Comparison of ENCODE assay signal across 15 mouse cellular contexts in the genomic region with DNA sequence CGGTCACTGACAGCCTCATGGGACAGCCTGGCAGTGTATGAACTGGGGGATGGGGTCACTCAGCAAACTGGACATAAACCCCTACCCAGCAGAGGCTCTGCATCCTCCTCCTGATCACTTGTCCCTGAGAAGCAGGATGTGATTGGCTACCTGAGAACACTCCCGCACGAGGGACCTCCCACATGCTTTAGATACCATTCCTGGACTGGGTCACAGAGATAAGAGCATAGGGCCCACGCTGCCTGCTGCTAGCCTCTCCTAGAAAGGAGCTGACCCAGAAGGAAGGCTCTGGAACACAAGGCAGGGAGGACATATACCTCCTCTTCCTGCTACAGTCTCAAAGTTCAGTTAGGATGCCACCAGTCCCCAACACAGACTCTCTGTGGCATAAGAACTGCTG. TPM values are rescaled to one million over a fixed set of nuclear protein-coding genes. Genes with fewer than 3 reads are reported as not detected.
DNase-seq lines count a peak whose midpoint lies in the region; ATAC-seq and TF ChIP-seq lines count a peak whose summit lies in the region.
"Had no signal": no experiment of that assay in that cellular context is flagged by ENCODE, and none has a peak within 500 bp of the region (broad histone marks: within the 10 kb centered on the region; RNA-seq: fewer than 3 reads in every experiment).

No protein-coding gene starts in this region.

- H3K4me3 ChIP-seq in intestine, embryonic 15.5 days (replicated peaks), result no peak overlapping the region
- H3K4me3 ChIP-seq in intestine, postnatal 0 days (ENCODE audit: low read depth, low read length), result no peak overlapping the region
- H3K4me3 ChIP-seq in testis, adult 2 months (ENCODE audit: control insufficient read depth, low read depth, low read length), result no peak overlapping the region
- peak overlapping the region; percentile 9; the same call in 1 of the 2 replicates for H3K4me3 ChIP-seq in liver, embryonic 15.5 days (replicated peaks)
- H3K4me3 ChIP-seq: forebrain, embryonic 10.5 days; layer of hippocampus, adult 2 months; megakaryocyte, embryonic 14.5 days; myocyte had no signal

- H3K9ac ChIP-seq in intestine, embryonic 15.5 days, result no peak overlapping the region
- H3K9ac ChIP-seq in intestine, postnatal 0 days (ENCODE audit: low read depth, low read length), result no peak overlapping the region
- H3K9ac ChIP-seq in liver, embryonic 15.5 days, result peak overlapping the region; percentile 30; the same call in 1 of the 2 replicates

- H3K9me3 ChIP-seq in intestine, embryonic 15.5 days, result no peaks in the 10 kb centered on the region
- H3K9me3 ChIP-seq in intestine, postnatal 0 days (ENCODE audit: control insufficient read depth), result no peaks in the 10 kb centered on the region
- H3K9me3 ChIP-seq in liver, embryonic 15.5 days (replicated peaks), result no peaks in the 10 kb centered on the region
- H3K9me3 ChIP-seq: forebrain, embryonic 10.5 days had no signal

- no peak for TF ChIP-seq CTCF in intestine, postnatal 0 days (IDR thresholded peaks at IDR 0.05; ENCODE audit: low read depth)
- no peak for TF ChIP-seq CTCF in testis, adult 2 months (IDR thresholded peaks at IDR 0.05; ENCODE audit: control insufficient read depth, insufficient read depth, insufficient replicate concordance, low read depth, low read length)

- intact Hi-C loops in left cerebral cortex, postnatal 4 days (cut with DNase I), result no loop called here

- H3K4me1 ChIP-seq in intestine, embryonic 15.5 days (replicated peaks), result no peaks in the 10 kb centered on the region
- H3K4me1 ChIP-seq in intestine, postnatal 0 days (replicated peaks; ENCODE audit: control insufficient read depth, insufficient read depth, low read length), result no peaks in the 10 kb centered on the region
- no peaks in the 10 kb centered on the region; the same call in 1 of the 2 replicates for H3K4me1 ChIP-seq in testis, adult 2 months (ENCODE audit: control insufficient read depth, insufficient read depth, low read length)
- peaks cover 47% of the 10 kb centered on the region for H3K4me1 ChIP-seq in liver, embryonic 15.5 days (replicated peaks)
- H3K4me1 ChIP-seq: forebrain, embryonic 10.5 days had no signal

- no peaks in the 10 kb centered on the region for H3K27me3 ChIP-seq in intestine, embryonic 15.5 days (replicated peaks)
- H3K27me3 ChIP-seq in intestine, postnatal 0 days (replicated peaks; ENCODE audit: control insufficient read depth, insufficient read depth, low read length), result no peaks in the 10 kb centered on the region
- H3K27me3 ChIP-seq in testis, adult 2 months (ENCODE audit: control insufficient read depth, insufficient read depth, low read length), result no peaks in the 10 kb centered on the region
- H3K27me3 ChIP-seq in liver, embryonic 15.5 days, result no peaks in the 10 kb centered on the region
- H3K27me3 ChIP-seq: megakaryocyte, embryonic 14.5 days had no signal

- no peak overlapping the region for H3K4me2 ChIP-seq in intestine, embryonic 15.5 days (replicated peaks)
- no peak overlapping the region for H3K4me2 ChIP-seq in intestine, postnatal 0 days (replicated peaks; ENCODE audit: low read depth)
- H3K4me2 ChIP-seq in liver, embryonic 15.5 days, result peak overlapping the region; percentile 53

- 40% methylated on average over 4 of the region's 4 CpGs for WGBS in intestine, embryonic 15.5 days
- WGBS in intestine, postnatal 0 days, result 40% methylated on average over 4 of the region's 4 CpGs
- 18% methylated on average over 4 of the region's 4 CpGs for WGBS in liver, embryonic 15.5 days (ENCODE audit: insufficient replicate concordance)

- H3K27ac ChIP-seq in intestine, embryonic 15.5 days, result no peak overlapping the region
- H3K27ac ChIP-seq in intestine, postnatal 0 days (ENCODE audit: low read depth, low read length), result no peak overlapping the region
- 0 out of 2 replicates have a peak overlapping the region, but pooled peaks have one; percentile 3 for H3K27ac ChIP-seq in testis, adult 2 months (ENCODE audit: control insufficient read depth, insufficient read depth, low read depth, low read length)
- peak overlapping the region; percentile 80 for H3K27ac ChIP-seq in liver, embryonic 15.5 days (replicated peaks)
- H3K27ac ChIP-seq: layer of hippocampus, adult 2 months had no signal

- no peak for TF ChIP-seq POLR2A in testis, adult 2 months (IDR thresholded peaks at IDR 0.05; ENCODE audit: control insufficient read depth, low read depth, low read length)

- no peak for DNase-seq in testis, postnatal 10 days (ENCODE audit: low spot score)
- DNase-seq in layer of hippocampus, adult 9-10 months (ENCODE audit: low spot score), result no peak
- no peak for DNase-seq in left cerebral cortex, adult 11 months (ENCODE audit: low spot score)
- DNase-seq in left cerebral cortex, postnatal 4 days, result no peak
- DNase-seq: adrenal gland, postnatal 10 days; cerebellum, adult 11 months had no signal

- peak; percentile 70 for ATAC-seq in intestine, embryonic 15.5 days
- no peak for ATAC-seq in intestine, postnatal 0 days
- ATAC-seq in liver, embryonic 15.5 days (ENCODE audit: insufficient read depth), result peak; percentile 98

- peaks cover 18% of the 10 kb centered on the region for H3K36me3 ChIP-seq in intestine, embryonic 15.5 days
- peaks cover 50% of the 10 kb centered on the region for H3K36me3 ChIP-seq in intestine, postnatal 0 days (ENCODE audit: control insufficient read depth, insufficient read depth)
- peaks cover 7% of the 10 kb centered on the region for H3K36me3 ChIP-seq in testis, adult 2 months (ENCODE audit: control insufficient read depth, insufficient read depth, low read length)
- peaks cover 49% of the 10 kb centered on the region for H3K36me3 ChIP-seq in liver, embryonic 15.5 days (replicated peaks)

RNA-seq across cellular contexts. Expression of gene Mrap, which starts 22.5 kb away (rescaled TPM):
- 0.40 and 3.4 TPM in 2 replicates for polyA plus RNA-seq in intestine, embryonic 15.5 days (2015; fragmentation: Nextera tagmentation; extraction: Ambion mirVana)
- 0.14 TPM in 1 of 2 replicates, not detected in the other for polyA plus RNA-seq in intestine, postnatal 0 days (2015; fragmentation: Nextera tagmentation; extraction: Ambion mirVana)
- 9.9 and 12.6 TPM in 2 replicates for polyA plus RNA-seq in testis, adult 2 months (2012; rRNA removed)
- 32.9 and 34.0 TPM in 2 replicates for polyA plus RNA-seq in liver, embryonic 15.5 days (2015; fragmentation: Nextera tagmentation; extraction: Ambion mirVana)
- total RNA-seq in left cerebral cortex, postnatal 4 days (2021), result not detected
- polyA plus RNA-seq: intestine, embryonic 14.5 days; myocyte had no signal

RNA-seq across cellular contexts. Expression of gene Mis18a, which starts 33.3 kb away (rescaled TPM):
- 60.5 and 65.2 TPM in 2 replicates for polyA plus RNA-seq in intestine, embryonic 15.5 days (2015; fragmentation: Nextera tagmentation; extraction: Ambion mirVana)
- polyA plus RNA-seq in intestine, postnatal 0 days (2015; fragmentation: Nextera tagmentation; extraction: Ambion mirVana), result 26.7 and 29.1 TPM in 2 replicates
- polyA plus RNA-seq in testis, adult 2 months (2012; rRNA removed), result 16.8 and 18.6 TPM in 2 replicates
- polyA plus RNA-seq in liver, embryonic 15.5 days (2015; fragmentation: Nextera tagmentation; extraction: Ambion mirVana), result 40.1 and 41.9 TPM in 2 replicates
- 10 to 100 TPM; 11.3 TPM for total RNA-seq in left cerebral cortex, postnatal 4 days (2021)

RNA-seq across cellular contexts. Expression of gene Urb1, which starts 49.7 kb away (rescaled TPM):
- 7.0 and 7.6 TPM in 2 replicates for polyA plus RNA-seq in intestine, embryonic 15.5 days (2015; fragmentation: Nextera tagmentation; extraction: Ambion mirVana)
- polyA plus RNA-seq in intestine, postnatal 0 days (2015; fragmentation: Nextera tagmentation; extraction: Ambion mirVana), result 2.4 and 2.6 TPM in 2 replicates
- 20.0 and 21.1 TPM in 2 replicates for polyA plus RNA-seq in testis, adult 2 months (2012; rRNA removed)
- 4.3 and 4.5 TPM in 2 replicates for polyA plus RNA-seq in liver, embryonic 15.5 days (2015; fragmentation: Nextera tagmentation; extraction: Ambion mirVana)
- 10 to 100 TPM; 15.9 to 18.5 TPM for total RNA-seq in left cerebral cortex, postnatal 4 days (2021)

Comparison
In these comparisons a context has a peak if more than half of its experiments do, and no peak if none do; other contexts are left out.
1. H3K27ac ChIP-seq: peak in testis, adult 2 months (single experiment) and liver, embryonic 15.5 days (single experiment); none in intestine, embryonic 15.5 days (single experiment) and intestine, postnatal 0 days (single experiment).